Mouse (Mus musculus): Measurements from ENCODE around the gene Olfr851. TPM values are rescaled to one million over a fixed set of nuclear protein-coding genes. Genes with fewer than 3 reads are reported as not detected.

The Olfr851 gene
- total RNA-seq (2021) = not detected
- long read RNA-seq = 0 reads

- DNase-seq (ENCODE audit: low spot score in 2 of 2) = no peak
Observed at GRCm38 (mm10) chr9:19492995-19493394, at the start of gene Olfr851. Gene Olfr851 (plus strand): TSS chr9:19493295.

GRCm38 (mm10) chr9:19478148-19478547 lies 14.9 kb upstream of the Olfr851 start, which contains the start of gene Olfr850:
Gene Olfr850 (minus strand): TSS chr9:19478248.
- no peak for DNase-seq (ENCODE audit: low spot score in 2 of 2)

- DNase-seq (ENCODE audit: low spot score in 2 of 2) = no peak
Observed at GRCm38 (mm10) chr9:19540976-19541375, 47.9 kb downstream of the Olfr851 start, which contains the start of gene Olfr853. Gene Olfr853 (minus strand): TSS chr9:19541076.

Other genes with a start within 250 kb of the Olfr851 start
- not detected for gene Olfr843, start 241.3 kb upstream of the Olfr851 start, total RNA-seq (2021)
- not detected for gene Olfr844, start 176.9 kb upstream of the Olfr851 start, total RNA-seq (2021)
- gene Olfr845, start 156.8 kb upstream of the Olfr851 start, total RNA-seq (2021) = not detected
- not detected for gene Olfr846, start 129.3 kb upstream of the Olfr851 start, total RNA-seq (2021)
- gene Olfr847, start 114.6 kb upstream of the Olfr851 start, total RNA-seq (2021) = not detected
- gene Olfr849, start 53.0 kb upstream of the Olfr851 start, total RNA-seq (2021) = not detected
- not detected for gene Olfr850, start 15.0 kb upstream of the Olfr851 start, total RNA-seq (2021)
- gene Olfr853, start 47.8 kb downstream of the Olfr851 start, total RNA-seq (2021) = not detected
- not detected for gene Olfr854, start 74.1 kb downstream of the Olfr851 start, total RNA-seq (2021)
- gene Olfr855, start 89.3 kb downstream of the Olfr851 start, total RNA-seq (2021) = not detected
- 10 to 100 TPM; 19.5 to 21.9 TPM for gene Zfp317, start 128.8 kb downstream of the Olfr851 start, total RNA-seq (2021)
- gene Olfr857, start 216.1 kb downstream of the Olfr851 start, total RNA-seq (2021) = not detected

All from layer of hippocampus, adult 18-20 months (tissue).